Mouse (Mus musculus): ENCODE data around the gene Atxn1.

DNA sequence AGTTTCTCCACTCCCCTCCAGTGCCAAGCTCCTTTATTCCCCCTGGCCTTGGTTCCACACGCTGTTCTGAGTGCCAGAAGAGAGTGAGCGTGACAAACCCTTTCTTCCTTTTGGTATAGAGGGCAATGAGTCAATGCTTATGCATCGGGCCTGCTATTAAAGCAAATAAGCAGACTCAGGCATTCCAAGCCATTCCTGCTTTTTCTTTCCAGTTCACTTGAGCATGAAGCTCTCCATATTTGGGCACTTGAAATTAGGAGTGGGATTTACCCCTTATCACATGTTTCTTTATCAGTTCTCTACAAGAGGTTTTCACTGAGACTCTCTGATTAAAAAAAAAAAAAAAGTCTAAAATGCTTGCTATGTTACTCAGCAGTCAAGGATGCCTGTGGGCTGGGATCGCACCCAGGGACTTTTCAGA, 279.9 kb downstream of the Atxn1 start:
- TF ChIP-seq CTCF (IDR thresholded peaks at IDR 0.05), result no peak
- peak; percentile 94 for TF ChIP-seq EP300 (IDR thresholded peaks at IDR 0.05)

All from lung, postnatal 0 days (tissue).